Mouse (Mus musculus) urinary bladder, adult 18-20 months (tissue): ENCODE data around the gene Kcnip4.

Experiments
- DNase-seq, 2 experiments: peaks; one replicate each; pipeline ENCODE4 v3.0.0; 2022; ENCODE audit warnings: low spot score in 2 of 2, mixed read lengths in 2 of 2

Gene Kcnip4

GRCm38 (mm10) chr5:48583431-48583830 lies 941.3 kb downstream of the Kcnip4 start:
- DNase-seq, result no peak

GRCm38 (mm10) chr5:48563996-48564587 lies 960.6 kb downstream of the Kcnip4 start:
- DNase-seq, result no peak

- DNase-seq, result no peak
These were observed 973.0 kb downstream of the Kcnip4 start for GRCm38 (mm10) chr5:48551753-48552152.

DNA sequence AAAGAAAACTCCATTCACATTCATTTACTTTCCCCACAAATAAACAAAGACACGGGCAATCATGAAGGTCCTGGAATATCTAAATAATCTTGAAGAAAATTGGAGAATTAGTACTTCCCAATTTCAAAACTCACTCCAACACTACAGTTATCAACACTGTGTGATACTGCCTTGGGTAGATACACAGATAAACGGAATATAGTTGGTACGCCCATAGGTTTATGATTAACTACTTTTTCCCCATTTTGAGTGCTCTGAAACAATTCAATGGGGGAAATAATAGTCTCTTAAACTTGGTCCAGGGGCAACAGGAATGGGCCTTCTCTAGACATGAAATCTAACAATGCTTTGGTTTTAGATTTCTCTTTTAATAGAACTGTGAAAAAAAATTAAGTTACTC lies 978.9 kb downstream of the Kcnip4 start:
- DNase-seq, result no peak

GRCm38 (mm10) chr5:48544784-48545734 lies 979.6 kb downstream of the Kcnip4 start:
- no peak for DNase-seq

DNA sequence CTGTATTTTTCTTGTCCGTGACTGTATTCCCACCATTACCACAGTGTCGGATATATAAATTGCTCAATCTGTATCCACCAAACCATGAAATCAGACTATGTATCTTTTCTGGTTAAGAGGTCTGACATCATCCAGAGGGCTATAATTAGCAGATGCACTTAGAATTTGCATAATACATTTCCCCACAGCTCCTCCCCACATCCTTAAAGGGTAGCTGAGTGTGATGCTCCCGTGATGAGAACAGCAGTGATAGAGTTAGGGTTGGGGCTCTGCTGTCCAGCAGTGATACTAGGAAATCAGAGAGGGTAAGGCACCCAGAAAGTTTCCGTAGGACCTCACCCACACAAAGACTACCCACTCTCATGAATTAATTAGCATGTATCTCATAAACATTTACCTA lies 1006.7 kb downstream of the Kcnip4 start:
- no peak for DNase-seq

- no peak for DNase-seq
These were observed 1011.4 kb downstream of the Kcnip4 start for GRCm38 (mm10) chr5:48513354-48513753.

DNA sequence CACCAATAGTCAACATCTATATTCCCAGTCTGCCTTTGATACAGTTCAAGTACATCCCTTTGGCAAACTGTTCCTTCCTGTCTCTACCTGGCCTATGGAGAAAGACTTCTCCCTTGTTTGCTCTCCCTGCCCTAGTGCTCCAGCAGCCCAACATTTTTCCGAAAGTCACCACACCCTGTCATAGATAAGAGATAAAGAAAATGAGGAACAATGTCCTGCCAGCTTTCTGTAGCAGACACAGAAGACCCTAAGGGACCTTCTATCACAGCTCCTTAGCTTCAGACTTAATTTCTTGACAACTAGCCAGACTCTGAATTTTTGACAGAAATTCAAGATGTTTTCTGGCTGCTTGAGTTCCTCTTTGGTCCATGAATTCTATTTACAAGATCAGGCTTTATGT lies 1013.4 kb downstream of the Kcnip4 start:
- DNase-seq, result no peak

GRCm38 (mm10) chr5:48510241-48510640 lies 1014.5 kb downstream of the Kcnip4 start:
- no peak for DNase-seq

GRCm38 (mm10) chr5:48509194-48509930 lies 1015.3 kb downstream of the Kcnip4 start:
- DNase-seq, result no peak

GRCm38 (mm10) chr5:48503094-48503493 lies 1021.6 kb downstream of the Kcnip4 start:
- DNase-seq, result no peak

- no peak for DNase-seq
These were observed 1022.3 kb downstream of the Kcnip4 start for GRCm38 (mm10) chr5:48502442-48502841.

- no peak for DNase-seq
These were observed 1024.5 kb downstream of the Kcnip4 start for GRCm38 (mm10) chr5:48500204-48500603.

DNA sequence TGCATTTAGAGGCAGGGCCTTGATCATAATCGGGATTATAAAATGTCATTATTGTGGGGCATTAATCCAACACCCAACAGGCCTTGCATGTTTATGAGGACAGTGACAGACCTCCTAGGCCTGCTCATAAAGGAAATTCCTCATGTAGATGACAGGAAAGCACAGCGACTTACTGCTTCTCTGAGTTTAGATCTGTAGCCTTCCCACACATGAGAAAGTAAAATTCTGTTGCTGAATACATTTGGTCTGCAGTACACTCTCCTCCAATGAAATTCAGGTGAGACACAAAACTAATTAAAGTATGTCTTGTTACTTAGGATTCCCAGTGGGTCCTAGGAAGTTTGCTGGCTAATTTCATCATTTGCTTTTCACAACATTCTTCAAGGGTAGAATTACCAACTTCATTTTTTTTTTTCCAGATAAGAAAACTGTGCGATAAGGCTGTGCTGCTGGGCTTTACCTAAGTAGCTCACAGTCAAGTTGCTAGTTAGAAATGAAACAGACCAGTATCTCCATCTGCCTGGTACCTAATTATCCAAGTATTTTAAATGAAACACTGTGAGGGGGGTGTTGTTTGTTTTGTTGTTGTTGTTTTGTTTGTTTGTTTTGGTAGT lies 1033.7 kb downstream of the Kcnip4 start:
- no peak for DNase-seq

GRCm38 (mm10) chr5:48489549-48490288 lies 1035.0 kb downstream of the Kcnip4 start:
- DNase-seq, result no peak

DNA sequence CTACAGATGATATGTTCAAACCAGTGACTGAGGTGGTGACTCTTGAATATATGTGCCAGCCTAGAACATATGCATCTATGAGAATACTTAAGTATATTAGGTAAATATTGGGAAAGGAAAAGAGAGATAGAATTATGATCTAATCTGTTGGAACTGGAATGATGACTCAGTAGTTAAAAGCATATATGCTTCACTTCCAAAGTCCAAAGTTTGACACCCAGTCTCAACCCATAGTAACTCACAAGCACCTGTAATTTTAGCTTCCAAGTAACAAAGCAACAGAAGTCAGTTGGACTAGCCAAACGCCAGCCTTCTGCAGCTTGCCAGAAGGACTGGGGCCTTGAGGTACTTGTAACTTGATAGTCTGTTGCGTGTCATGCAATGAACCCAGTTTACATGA lies 1041.6 kb downstream of the Kcnip4 start:
- DNase-seq, result no peak

- no peak for DNase-seq
These were observed 1064.5 kb downstream of the Kcnip4 start for GRCm38 (mm10) chr5:48460221-48460620.

GRCm38 (mm10) chr5:48448888-48449287 lies 1075.8 kb downstream of the Kcnip4 start:
- DNase-seq, result no peak

GRCm38 (mm10) chr5:48430459-48430858 lies 1094.2 kb downstream of the Kcnip4 start:
- DNase-seq, result peak in 1 of 2 experiments; percentile 1

DNA sequence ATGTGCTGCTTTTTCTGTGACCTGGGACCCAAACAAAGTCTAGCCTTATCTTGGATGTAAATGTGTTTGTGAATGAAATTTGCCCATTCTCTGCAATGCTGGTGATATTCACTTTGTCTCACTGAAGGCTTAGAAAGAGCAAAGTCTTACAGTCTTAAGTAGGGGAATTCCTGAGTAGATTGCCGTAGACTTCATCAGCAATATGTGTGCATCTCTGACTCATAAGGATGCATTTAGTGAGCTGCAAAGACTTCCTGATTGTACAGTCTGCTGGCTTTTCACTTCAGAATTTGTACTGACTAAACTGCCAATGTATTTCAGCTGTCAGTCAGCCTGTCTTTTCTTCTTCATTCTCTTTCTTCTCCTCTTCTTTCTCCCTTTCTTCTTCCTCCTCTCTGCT lies 1102.8 kb downstream of the Kcnip4 start:
- DNase-seq, result no peak

DNA sequence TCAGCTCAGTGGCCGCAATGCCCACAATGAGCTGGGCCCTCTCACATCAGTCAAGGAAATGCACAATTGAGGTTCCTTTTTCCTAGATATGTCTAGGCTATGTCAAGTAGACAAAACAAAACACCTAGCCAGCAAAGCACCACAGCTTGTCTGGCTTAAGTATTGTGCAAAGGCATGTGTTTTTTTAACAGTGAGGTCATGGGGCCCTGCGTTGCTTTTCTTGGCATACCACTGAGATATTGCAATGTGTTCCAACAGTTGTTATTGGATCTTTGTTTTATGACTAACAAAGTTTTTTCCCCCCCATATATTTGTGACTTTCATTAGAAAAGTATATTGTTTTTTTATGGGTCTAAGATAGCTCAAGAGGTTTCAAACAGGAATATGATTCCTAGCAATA lies 1105.0 kb downstream of the Kcnip4 start:
- DNase-seq, result no peak
